ENCODE assay signal across 13 mouse cellular contexts in genomic region chr9:60668886-60669285, GRCm38 (mm10). TPM values are rescaled to one million over a fixed set of nuclear protein-coding genes. Genes with fewer than 3 reads are reported as not detected.
"Had no signal": no experiment of that assay in that cellular context is flagged by ENCODE, and none has a peak within 500 bp of the region (broad histone marks: within the 10 kb centered on the region; RNA-seq: fewer than 3 reads in every experiment).

No protein-coding gene starts in this region.

- DNase-seq: kidney, postnatal 10 days; layer of hippocampus, adult 9-11 months; layer of hippocampus, postnatal 36 days; liver, embryonic 13.5 days; liver, postnatal 0 days; lung, postnatal 14 days; thymus, adult 18-20 months; thymus, postnatal 14 days had no signal

- H3K4me3 ChIP-seq: limb, embryonic 15.5 days; liver, embryonic 13.5 days; lung, embryonic 15.5 days; midbrain, embryonic 12.5 days had no signal

- ATAC-seq: liver, postnatal 0 days; midbrain, embryonic 16.5 days had no signal

- H3K27ac ChIP-seq: limb, embryonic 15.5 days; liver, embryonic 13.5 days; lung, embryonic 15.5 days; midbrain, embryonic 12.5 days had no signal

RNA-seq across cellular contexts. Expression of gene Larp6, which starts 43.9 kb away (rescaled TPM):
- total RNA-seq: megakaryocyte-erythroid progenitor cell, adult 5-6 weeks had no signal
